Comparison of ENCODE assay signal across 15 mouse cellular contexts in genomic region chr5:36360343-36360742, GRCm38 (mm10). TPM values are rescaled to one million over a fixed set of nuclear protein-coding genes. Genes with fewer than 3 reads are reported as not detected.
DNase-seq lines count a peak whose midpoint lies in the region; ATAC-seq lines count a peak whose summit lies in the region.
"Had no signal": no experiment of that assay in that cellular context is flagged by ENCODE, and none has a peak within 500 bp of the region (broad histone marks: within the 10 kb centered on the region; RNA-seq: fewer than 3 reads in every experiment).

No protein-coding gene starts in this region.

- no peaks in the 10 kb centered on the region for H3K27me3 ChIP-seq in forebrain, embryonic 10.5 days (ENCODE audit: poor library complexity, severe bottlenecking)
- no peaks in the 10 kb centered on the region for H3K27me3 ChIP-seq in forebrain, embryonic 11.5 days (ENCODE audit: control insufficient read depth, insufficient read depth, low read length)
- H3K27me3 ChIP-seq in kidney, embryonic 14.5 days (ENCODE audit: control insufficient read depth, insufficient read depth, low read length): no peaks in the 10 kb centered on the region
- H3K27me3 ChIP-seq in forebrain, embryonic 13.5 days: no peaks in the 10 kb centered on the region
- no peaks in the 10 kb centered on the region for H3K27me3 ChIP-seq in midbrain, embryonic 14.5 days (ENCODE audit: control insufficient read depth, insufficient read depth, low read length)

- H3K4me1 ChIP-seq in forebrain, embryonic 10.5 days: peaks cover 37% of the 10 kb centered on the region
- peaks cover 6% of the 10 kb centered on the region; the same call in 1 of the 2 replicates for H3K4me1 ChIP-seq in forebrain, embryonic 11.5 days (replicated peaks; ENCODE audit: control insufficient read depth, insufficient read depth, low read length)
- H3K4me1 ChIP-seq in kidney, embryonic 14.5 days (ENCODE audit: control insufficient read depth, insufficient read depth, low read length): peaks cover 29% of the 10 kb centered on the region
- H3K4me1 ChIP-seq in forebrain, embryonic 13.5 days: peaks cover 31% of the 10 kb centered on the region
- peaks cover 22% of the 10 kb centered on the region for H3K4me1 ChIP-seq in midbrain, embryonic 14.5 days (ENCODE audit: control insufficient read depth, insufficient read depth, low read length)

- no peaks in the 10 kb centered on the region for H3K36me3 ChIP-seq in forebrain, embryonic 10.5 days (replicated peaks)
- no peaks in the 10 kb centered on the region for H3K36me3 ChIP-seq in forebrain, embryonic 11.5 days (ENCODE audit: control insufficient read depth, insufficient read depth, low read length)
- no peaks in the 10 kb centered on the region for H3K36me3 ChIP-seq in kidney, embryonic 14.5 days (ENCODE audit: control insufficient read depth, insufficient read depth, low read length)
- H3K36me3 ChIP-seq in forebrain, embryonic 13.5 days (ENCODE audit: poor library complexity, severe bottlenecking): no peaks in the 10 kb centered on the region
- H3K36me3 ChIP-seq in midbrain, embryonic 14.5 days (ENCODE audit: control insufficient read depth, insufficient read depth, low read length): no peaks in the 10 kb centered on the region

- peak overlapping the region; percentile 51 for H3K27ac ChIP-seq in forebrain, embryonic 10.5 days
- H3K27ac ChIP-seq in forebrain, embryonic 11.5 days (ENCODE audit: low read depth, low read length): no peak overlapping the region
- no peak overlapping the region for H3K27ac ChIP-seq in kidney, embryonic 14.5 days (ENCODE audit: low read depth, low read length)
- H3K27ac ChIP-seq in forebrain, embryonic 13.5 days: peak overlapping the region; percentile 35; the same call in 1 of the 2 replicates
- peak overlapping the region; percentile 41; the same call in 1 of the 2 replicates for H3K27ac ChIP-seq in midbrain, embryonic 14.5 days (replicated peaks; ENCODE audit: low read depth, low read length)
- H3K27ac ChIP-seq: left cerebral cortex, adult 2 months had no signal

- WGBS in forebrain, embryonic 10.5 days: 74% methylated on average over 7 of the region's 7 CpGs
- WGBS in forebrain, embryonic 11.5 days: 76% methylated on average over 7 of the region's 7 CpGs
- 61% methylated on average over 7 of the region's 7 CpGs for WGBS in kidney, embryonic 14.5 days
- 72% methylated on average over 7 of the region's 7 CpGs for WGBS in forebrain, embryonic 13.5 days
- 81% methylated on average over 7 of the region's 7 CpGs for WGBS in midbrain, embryonic 14.5 days

- no peak overlapping the region for H3K9ac ChIP-seq in forebrain, embryonic 11.5 days (ENCODE audit: low read length)
- no peak overlapping the region for H3K9ac ChIP-seq in kidney, embryonic 14.5 days (ENCODE audit: low read depth, low read length)
- no peak overlapping the region for H3K9ac ChIP-seq in forebrain, embryonic 13.5 days
- no peak overlapping the region for H3K9ac ChIP-seq in midbrain, embryonic 14.5 days (replicated peaks; ENCODE audit: low read length)

- H3K9me3 ChIP-seq in forebrain, embryonic 10.5 days: no peaks in the 10 kb centered on the region
- H3K9me3 ChIP-seq in forebrain, embryonic 11.5 days (ENCODE audit: control insufficient read depth, low read length): no peaks in the 10 kb centered on the region
- no peaks in the 10 kb centered on the region for H3K9me3 ChIP-seq in kidney, embryonic 14.5 days (ENCODE audit: control insufficient read depth, low read length)
- H3K9me3 ChIP-seq in forebrain, embryonic 13.5 days (replicated peaks): no peaks in the 10 kb centered on the region
- H3K9me3 ChIP-seq in midbrain, embryonic 14.5 days (ENCODE audit: control insufficient read depth, low read length): no peaks in the 10 kb centered on the region

- no peak for DNase-seq in forebrain, embryonic 10.5 days (ENCODE audit: extremely low spot score, low spot score)
- DNase-seq in forebrain, embryonic 11.5 days (ENCODE audit: low spot score): no peak
- no peak for DNase-seq in kidney, adult 18-20 months
- DNase-seq in midbrain, embryonic 14.5 days: no peak
- DNase-seq in frontal cortex, adult 2 months (ENCODE audit: extremely low spot score in 1 of 2, low spot score in 1 of 2): no peak
- no peak for DNase-seq in layer of hippocampus, adult 9-10 months (ENCODE audit: low spot score)
- DNase-seq: adrenal gland, postnatal 36 days; cerebellum, adult 11-12 months; kidney, postnatal 10 days; lung, postnatal 4 days; spleen, adult 18-20 months had no signal

- H3K4me2 ChIP-seq in forebrain, embryonic 11.5 days (ENCODE audit: low read depth, low read length, severe bottlenecking): no peak overlapping the region
- H3K4me2 ChIP-seq in kidney, embryonic 14.5 days (replicated peaks; ENCODE audit: low read depth, low read length): no peak overlapping the region
- no peak overlapping the region for H3K4me2 ChIP-seq in forebrain, embryonic 13.5 days
- no peak overlapping the region for H3K4me2 ChIP-seq in midbrain, embryonic 14.5 days (ENCODE audit: low read length)

- no peak for ATAC-seq in forebrain, embryonic 11.5 days (replicated peaks; ENCODE audit: low FRiP score)
- ATAC-seq in kidney, embryonic 14.5 days (ENCODE audit: low FRiP score, low TSS enrichment): peak; percentile 53
- peak; percentile 35; the same call in 1 of the 2 replicates for ATAC-seq in forebrain, embryonic 13.5 days
- 0 out of 2 replicates have a peak, but pooled peaks have one; percentile 15 for ATAC-seq in midbrain, embryonic 14.5 days (ENCODE audit: low FRiP score, low TSS enrichment)

- H3K4me3 ChIP-seq in forebrain, embryonic 10.5 days: no peak overlapping the region
- H3K4me3 ChIP-seq in forebrain, embryonic 11.5 days (ENCODE audit: low read depth, low read length): no peak overlapping the region
- no peak overlapping the region for H3K4me3 ChIP-seq in kidney, embryonic 14.5 days (ENCODE audit: low read length)
- no peak overlapping the region for H3K4me3 ChIP-seq in forebrain, embryonic 13.5 days
- H3K4me3 ChIP-seq in midbrain, embryonic 14.5 days (replicated peaks; ENCODE audit: low read depth, low read length): no peak overlapping the region
- H3K4me3 ChIP-seq: left cerebral cortex, adult 2 months; myocyte had no signal

RNA-seq across cellular contexts. Expression of gene Sorcs2, which starts 37.6 kb away (rescaled TPM):
- polyA plus RNA-seq in forebrain, embryonic 10.5 days (2016; fragmentation: Nextera tagmentation; extraction: Ambion mirVana): 4.7 and 4.8 TPM in 2 replicates
- polyA plus RNA-seq in forebrain, embryonic 11.5 days (2014; fragmentation: Nextera tagmentation; extraction: Ambion mirVana): 6.4 and 7.8 TPM in 2 replicates
- polyA plus RNA-seq in kidney, embryonic 14.5 days (2014; fragmentation: Nextera tagmentation; extraction: Ambion mirVana): 7.1 and 10.3 TPM in 2 replicates
- polyA plus RNA-seq in forebrain, embryonic 13.5 days (2015; fragmentation: Nextera tagmentation; extraction: Ambion mirVana): 6.5 and 8.4 TPM in 2 replicates
- 14.5 and 15.1 TPM in 2 replicates for polyA plus RNA-seq in midbrain, embryonic 14.5 days (2014; fragmentation: Nextera tagmentation; extraction: Ambion mirVana)
- 24.1 and 30.7 TPM in 2 replicates for polyA plus RNA-seq in frontal cortex, adult 2 months (2012; rRNA removed)

Comparison
In these comparisons a context has a peak if more than half of its experiments do, and no peak if none do; other contexts are left out.
1. H3K27ac ChIP-seq: peak in forebrain, embryonic 10.5 days (single experiment), forebrain, embryonic 13.5 days (single experiment) and midbrain, embryonic 14.5 days (single experiment); none in forebrain, embryonic 11.5 days (single experiment) and kidney, embryonic 14.5 days (single experiment).